Mouse (Mus musculus): Measurements from ENCODE around the gene Zfp319. TPM values are rescaled to one million over a fixed set of nuclear protein-coding genes. Genes with fewer than 3 reads are reported as not detected.
"Not testable (repeated sequence)": the region's sequence is repeated elsewhere in the genome, so short reads cannot be mapped to it uniquely, and the experiment has no call there.

The Zfp319 gene
- 1 to 10 TPM; 7.4 to 9.5 (median 7.9) TPM for total RNA-seq (2022)

- DNase-seq (ENCODE audit: low spot score) = peak; percentile 92
Measured at GRCm38 (mm10) chr8:95331720-95332436, at the start of gene Zfp319, which contains the start of gene Usb1. TSS of gene Zfp319 (minus strand) at chr8:95331950. TSS of gene Usb1 (plus strand) at chr8:95332284.

- peak; percentile 74 for DNase-seq (ENCODE audit: low spot score)
Measured at GRCm38 (mm10) chr8:95380953-95381352, 49.2 kb upstream of the Zfp319 start.

- not testable (repeated sequence) for DNase-seq (ENCODE audit: low spot score)
Measured at GRCm38 (mm10) chr8:95378928-95379327, 47.2 kb upstream of the Zfp319 start.

GRCm38 (mm10) chr8:95377863-95378291, 46.1 kb upstream of the Zfp319 start:
- peak; percentile 60 for DNase-seq (ENCODE audit: low spot score)

- no peak for DNase-seq (ENCODE audit: low spot score)
Measured at GRCm38 (mm10) chr8:95377101-95377500, 45.4 kb upstream of the Zfp319 start.

- DNase-seq (ENCODE audit: low spot score) = no peak
Measured at GRCm38 (mm10) chr8:95376309-95376999, 44.7 kb upstream of the Zfp319 start.

GRCm38 (mm10) chr8:95375374-95375930, 43.7 kb upstream of the Zfp319 start:
- no peak for DNase-seq (ENCODE audit: low spot score)

GRCm38 (mm10) chr8:95374429-95374828, 42.7 kb upstream of the Zfp319 start:
- peak; percentile 48 for DNase-seq (ENCODE audit: low spot score)

- peak; percentile 60 for DNase-seq (ENCODE audit: low spot score)
Measured at GRCm38 (mm10) chr8:95373389-95374002, 41.7 kb upstream of the Zfp319 start.

GRCm38 (mm10) chr8:95369581-95370326, 38.0 kb upstream of the Zfp319 start:
- DNase-seq (ENCODE audit: low spot score) = no peak

- no peak for DNase-seq (ENCODE audit: low spot score)
Measured at GRCm38 (mm10) chr8:95363849-95364248, 32.1 kb upstream of the Zfp319 start.

- no peak for DNase-seq (ENCODE audit: low spot score)
Measured at GRCm38 (mm10) chr8:95362272-95362671, 30.5 kb upstream of the Zfp319 start.

- DNase-seq (ENCODE audit: low spot score) = no peak
Measured at GRCm38 (mm10) chr8:95361016-95361341, 29.2 kb upstream of the Zfp319 start.

- no peak for DNase-seq (ENCODE audit: low spot score)
Measured at GRCm38 (mm10) chr8:95360181-95361015, 28.6 kb upstream of the Zfp319 start.

- DNase-seq (ENCODE audit: low spot score) = no peak
Measured at GRCm38 (mm10) chr8:95358550-95359411, 27.0 kb upstream of the Zfp319 start.

GRCm38 (mm10) chr8:95354606-95355005, 22.9 kb upstream of the Zfp319 start:
- DNase-seq (ENCODE audit: low spot score) = no peak

GRCm38 (mm10) chr8:95352871-95353866, 21.4 kb upstream of the Zfp319 start:
- DNase-seq (ENCODE audit: low spot score) = no peak

GRCm38 (mm10) chr8:95352151-95352870, 20.6 kb upstream of the Zfp319 start, which contains the start of gene Mmp15:
TSS of gene Mmp15 (plus strand) at chr8:95352268.
- DNase-seq (ENCODE audit: low spot score) = peak; percentile 78
